Mouse (Mus musculus) bone marrow macrophage, adult 2 months (primary cell): Measurements from ENCODE around the gene Rnh1.

Source experiments
- CTCF ChIP-seq: IDR thresholded peaks from 2 replicates; pipeline ENCODE4 v1.5.1; 2012; ENCODE audit warnings: low read depth, mild to moderate bottlenecking, low read length, moderate library complexity
- POLR2A ChIP-seq: IDR thresholded peaks from 2 replicates; pipeline ENCODE4 v1.6.1; 2012; ENCODE audit warnings: mild to moderate bottlenecking, low read depth, low read length, borderline replicate concordance

DNA sequence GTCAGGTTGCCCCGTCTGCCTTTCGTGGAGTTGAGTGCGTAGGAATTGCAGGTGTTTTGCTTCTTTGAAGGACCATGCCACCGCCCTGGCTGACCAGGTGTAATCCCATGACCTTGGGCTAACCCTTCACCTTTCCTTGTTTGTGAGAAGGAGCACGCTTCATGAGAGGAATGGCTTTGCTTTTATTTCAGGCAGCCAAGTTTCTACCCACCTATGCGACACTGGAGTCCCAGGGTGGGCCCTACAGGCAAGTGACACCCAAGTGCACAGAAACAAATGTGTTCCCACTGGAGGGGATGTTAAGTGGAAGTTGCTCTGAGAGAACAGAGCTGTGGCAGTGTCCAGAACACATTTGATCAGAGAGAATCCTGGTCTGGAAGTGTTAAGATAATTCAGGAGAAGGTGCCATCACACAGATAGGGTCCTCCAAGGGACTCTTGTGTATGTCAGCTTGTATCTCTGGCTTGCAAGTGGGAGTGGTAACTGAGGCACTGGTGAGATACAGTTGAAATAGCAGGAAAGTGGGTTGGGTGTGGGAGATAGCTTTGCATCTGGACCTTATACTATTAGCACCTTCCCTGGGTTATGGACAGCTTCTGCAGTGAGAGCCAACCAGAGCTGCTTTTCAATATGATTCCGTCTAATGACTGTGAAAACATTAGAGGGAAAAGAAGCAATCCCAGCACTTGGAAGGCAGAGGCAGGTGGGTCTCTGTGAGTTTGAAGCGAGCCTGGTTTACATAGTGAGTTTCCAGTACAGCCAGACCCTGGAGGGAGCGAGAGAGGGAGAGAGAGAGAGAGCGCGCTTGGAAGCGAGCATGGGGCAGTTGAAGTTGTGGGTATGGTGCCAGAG is 40.5 kb downstream of the Rnh1 start:
- TF ChIP-seq CTCF (no peak), POLR2A (no peak)
